Mouse (Mus musculus): ENCODE data around the gene Cacna1e. TPM values are rescaled to one million over a fixed set of nuclear protein-coding genes. Genes with fewer than 3 reads are reported as not detected.

The Cacna1e gene
- polyA plus RNA-seq, 1 experiment from 2014 or later: 1.8 TPM

DNA sequence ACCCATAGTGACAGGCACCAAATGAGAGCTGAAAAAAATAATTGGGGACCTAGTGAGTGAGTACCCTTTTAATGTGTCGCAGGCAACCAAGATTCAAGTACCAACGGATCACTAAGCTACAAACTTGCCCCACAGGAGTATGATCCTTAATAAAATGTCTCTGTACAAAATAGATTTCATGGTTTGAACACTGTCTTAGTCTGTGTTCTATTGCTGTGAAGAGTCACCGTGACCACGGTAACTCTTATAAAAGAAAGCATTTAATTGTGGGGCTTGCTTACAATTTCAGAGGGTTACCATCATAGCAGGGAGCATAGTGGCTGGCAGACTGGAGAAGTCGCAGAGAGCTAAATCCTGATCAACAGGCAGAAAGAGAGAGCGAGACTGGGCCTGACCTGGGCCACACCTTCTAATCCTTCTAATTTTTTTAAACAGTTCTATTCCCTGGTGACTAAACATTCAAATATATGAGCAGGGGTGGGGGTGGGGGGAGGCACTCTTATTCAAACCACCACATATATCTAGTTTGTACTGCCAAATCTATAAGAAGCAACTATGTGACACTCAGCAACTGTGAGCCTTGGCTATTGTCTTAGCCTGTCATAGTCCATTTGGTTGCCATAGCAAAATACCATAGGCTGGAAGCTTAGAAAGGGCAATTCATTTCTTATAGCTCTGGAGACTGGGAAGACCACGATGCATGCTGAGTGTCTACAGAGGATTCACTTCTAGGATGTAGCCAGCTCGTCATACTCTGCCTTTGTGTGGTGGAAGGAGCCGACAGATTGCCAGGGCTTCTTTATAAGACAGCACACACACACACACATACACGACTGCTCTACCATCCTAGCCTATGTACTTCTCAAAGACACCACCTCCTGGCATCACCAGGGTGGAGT lies 52.8 kb downstream of the Cacna1e start:
- Histone ChIP-seq H3K9ac (no peak overlapping the region), H3K4me2 (replicated peaks) (no peak overlapping the region), H3K4me1 (no peaks in the 10 kb centered on the region), H3K4me3 (no peak overlapping the region), H3K9me3 (no peaks in the 10 kb centered on the region), H3K36me3 (no peaks in the 10 kb centered on the region), H3K27me3 (0 out of 2 replicates have a peak, but pooled peaks cover under 1% of the 10 kb centered on the region), H3K27ac (no peak overlapping the region)
- no peak for ATAC-seq (ENCODE audit: insufficient number of reproducible peaks, insufficient read depth, low FRiP score, low TSS enrichment)
- 77% methylated on average over 10 of the region's 10 CpGs for WGBS

DNA sequence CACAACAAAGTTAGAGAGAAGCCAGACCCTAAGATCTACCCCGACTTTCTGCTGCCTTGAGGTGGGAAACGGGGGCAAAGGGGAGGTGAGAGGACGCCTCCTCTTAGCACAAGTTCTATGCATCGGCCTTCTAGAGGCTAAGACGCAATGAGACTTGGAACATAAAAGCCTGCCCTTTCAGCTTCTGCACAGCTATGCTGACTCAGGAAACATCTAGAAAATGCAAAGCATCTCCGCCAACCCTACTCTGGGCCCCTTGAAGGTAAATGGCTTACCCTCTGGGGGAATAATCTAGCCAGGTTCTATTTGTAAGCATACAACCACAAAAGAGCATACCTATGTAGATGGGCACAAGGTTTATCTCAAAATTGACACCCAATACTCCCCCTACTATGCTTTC lies 54.2 kb downstream of the Cacna1e start:
- H3K4me3 ChIP-seq: no peak overlapping the region
- no peak for ATAC-seq (ENCODE audit: insufficient number of reproducible peaks, insufficient read depth, low FRiP score, low TSS enrichment)
- H3K9ac ChIP-seq: no peak overlapping the region
- H3K9me3 ChIP-seq: no peaks in the 10 kb centered on the region
- 81% methylated on average over 6 of the region's 6 CpGs for WGBS
- H3K27me3 ChIP-seq: 0 out of 2 replicates have a peak, but pooled peaks cover 3% of the 10 kb centered on the region
- no peak overlapping the region for H3K4me2 ChIP-seq (replicated peaks)
- H3K36me3 ChIP-seq: no peaks in the 10 kb centered on the region
- H3K27ac ChIP-seq: no peak overlapping the region
- H3K4me1 ChIP-seq: no peaks in the 10 kb centered on the region

DNA sequence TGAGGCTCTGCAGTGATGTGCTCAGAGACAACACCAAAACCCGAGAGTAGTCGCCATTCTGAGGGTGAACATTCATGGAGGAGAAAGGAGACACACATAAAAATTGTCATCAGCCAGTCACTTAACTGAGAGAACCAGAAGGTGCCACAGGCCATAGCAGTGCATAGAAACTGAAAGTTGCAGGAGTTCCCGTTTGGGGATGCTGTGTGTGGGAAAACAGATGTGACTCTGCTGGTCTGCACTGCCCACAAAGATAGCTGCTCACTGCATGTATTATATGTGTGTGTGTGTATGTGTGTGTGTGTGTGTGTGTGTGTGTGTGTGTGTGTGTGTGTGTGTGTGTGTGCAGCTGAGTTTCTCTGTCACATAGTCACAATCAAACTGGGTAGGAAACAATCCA lies 61.2 kb downstream of the Cacna1e start:
- no peak for ATAC-seq (ENCODE audit: insufficient number of reproducible peaks, insufficient read depth, low FRiP score, low TSS enrichment)
- Histone ChIP-seq H3K27me3 (0 out of 2 replicates have a peak, but pooled peaks cover 3% of the 10 kb centered on the region), H3K9ac (no peak overlapping the region), H3K4me3 (no peak overlapping the region), H3K4me2 (replicated peaks) (no peak overlapping the region), H3K27ac (no peak overlapping the region), H3K9me3 (no peaks in the 10 kb centered on the region), H3K36me3 (no peaks in the 10 kb centered on the region), H3K4me1 (no peaks in the 10 kb centered on the region)
- WGBS: 78% methylated on average over 3 of the region's 3 CpGs

DNA sequence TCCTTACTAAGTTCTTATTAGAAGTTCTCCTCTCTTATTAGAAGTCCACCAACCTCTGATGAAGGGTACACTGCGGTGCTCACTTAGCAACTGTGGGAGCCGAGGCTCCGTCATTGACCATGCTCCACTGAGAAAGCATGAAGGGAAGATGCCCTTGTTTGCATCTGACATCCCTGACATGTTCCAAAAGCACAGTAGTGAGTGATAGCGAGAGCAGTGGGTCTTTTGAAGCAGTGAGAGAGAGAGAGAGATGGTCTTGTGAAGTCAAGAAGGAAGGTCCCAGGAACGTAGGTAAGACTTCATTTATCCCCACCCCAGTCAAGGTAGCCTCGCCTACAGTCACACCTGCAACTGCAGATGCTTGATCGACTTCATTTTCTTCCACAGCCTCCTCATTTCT lies 63.9 kb downstream of the Cacna1e start:
- ATAC-seq (ENCODE audit: insufficient number of reproducible peaks, insufficient read depth, low FRiP score, low TSS enrichment): no peak
- Histone ChIP-seq H3K4me1 (no peaks in the 10 kb centered on the region), H3K27me3 (no peaks in the 10 kb centered on the region), H3K4me3 (no peak overlapping the region), H3K36me3 (no peaks in the 10 kb centered on the region), H3K4me2 (replicated peaks) (no peak overlapping the region), H3K27ac (no peak overlapping the region), H3K9ac (no peak overlapping the region), H3K9me3 (no peaks in the 10 kb centered on the region)
- 91% methylated on average over 7 of the region's 7 CpGs for WGBS

- Histone ChIP-seq H3K36me3 (no peaks in the 10 kb centered on the region), H3K9ac (no peak overlapping the region), H3K4me1 (no peaks in the 10 kb centered on the region), H3K27me3 (no peaks in the 10 kb centered on the region), H3K4me3 (no peak overlapping the region), H3K27ac (no peak overlapping the region), H3K9me3 (no peaks in the 10 kb centered on the region), H3K4me2 (replicated peaks) (no peak overlapping the region)
- 86% methylated on average over 2 of the region's 2 CpGs for WGBS
- no peak for ATAC-seq (ENCODE audit: insufficient number of reproducible peaks, insufficient read depth, low FRiP score, low TSS enrichment)
Observed at GRCm38 (mm10) chr1:154819960-154820359, 64.3 kb downstream of the Cacna1e start.

DNA sequence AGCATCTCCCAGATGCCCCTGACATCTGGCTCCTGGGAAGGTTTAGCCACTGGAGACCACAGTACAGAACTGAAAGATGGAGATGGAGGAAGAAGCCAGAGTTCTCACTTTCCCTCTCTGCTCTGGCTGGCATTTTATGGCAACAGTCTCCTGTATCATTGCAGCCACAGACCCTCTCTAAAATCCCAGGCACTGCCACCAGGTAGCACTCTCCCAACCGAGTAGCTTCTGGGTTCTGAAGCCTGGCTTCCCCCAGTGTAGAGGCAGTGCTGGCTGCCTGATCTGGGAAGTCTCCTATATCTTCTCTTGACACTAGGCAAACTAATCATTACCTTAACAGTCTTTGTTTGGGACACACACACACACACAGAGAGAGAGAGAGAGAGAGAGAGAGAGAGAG lies 65.6 kb downstream of the Cacna1e start:
- WGBS: 33% methylated on average over 1 of the region's 1 CpGs
- H3K4me2 ChIP-seq (replicated peaks): no peak overlapping the region
- no peak overlapping the region for H3K27ac ChIP-seq
- H3K27me3 ChIP-seq: no peaks in the 10 kb centered on the region
- H3K4me1 ChIP-seq: no peaks in the 10 kb centered on the region
- H3K9me3 ChIP-seq: no peaks in the 10 kb centered on the region
- H3K9ac ChIP-seq: no peak overlapping the region
- H3K36me3 ChIP-seq: no peaks in the 10 kb centered on the region
- no peak overlapping the region for H3K4me3 ChIP-seq
- ATAC-seq (ENCODE audit: insufficient number of reproducible peaks, insufficient read depth, low FRiP score, low TSS enrichment): no peak

DNA sequence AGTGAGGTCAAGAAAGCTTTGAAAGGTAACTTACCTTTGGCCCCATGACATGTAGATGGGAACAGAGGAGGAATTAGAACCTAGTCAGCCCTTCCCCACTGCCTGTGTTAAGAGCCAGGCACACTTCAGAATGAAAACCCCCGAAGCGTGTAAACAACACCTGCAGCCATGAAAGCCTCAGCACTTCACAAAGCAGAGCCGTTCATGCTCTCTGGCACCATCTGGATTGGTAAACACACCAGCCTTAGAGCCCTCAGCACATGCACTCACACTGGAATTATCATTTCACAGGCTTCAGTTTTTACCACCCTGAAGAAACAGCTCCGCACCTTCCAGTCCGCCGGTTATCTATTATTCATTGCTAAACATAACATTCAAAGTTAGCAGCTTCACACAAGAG lies 67.5 kb downstream of the Cacna1e start:
- Histone ChIP-seq H3K9ac (no peak overlapping the region), H3K27ac (no peak overlapping the region), H3K27me3 (no peaks in the 10 kb centered on the region), H3K9me3 (no peaks in the 10 kb centered on the region), H3K4me3 (no peak overlapping the region), H3K4me1 (no peaks in the 10 kb centered on the region), H3K4me2 (replicated peaks) (no peak overlapping the region), H3K36me3 (no peaks in the 10 kb centered on the region)
- ATAC-seq (ENCODE audit: insufficient number of reproducible peaks, insufficient read depth, low FRiP score, low TSS enrichment): no peak
- WGBS: 86% methylated on average over 6 of the region's 6 CpGs

DNA sequence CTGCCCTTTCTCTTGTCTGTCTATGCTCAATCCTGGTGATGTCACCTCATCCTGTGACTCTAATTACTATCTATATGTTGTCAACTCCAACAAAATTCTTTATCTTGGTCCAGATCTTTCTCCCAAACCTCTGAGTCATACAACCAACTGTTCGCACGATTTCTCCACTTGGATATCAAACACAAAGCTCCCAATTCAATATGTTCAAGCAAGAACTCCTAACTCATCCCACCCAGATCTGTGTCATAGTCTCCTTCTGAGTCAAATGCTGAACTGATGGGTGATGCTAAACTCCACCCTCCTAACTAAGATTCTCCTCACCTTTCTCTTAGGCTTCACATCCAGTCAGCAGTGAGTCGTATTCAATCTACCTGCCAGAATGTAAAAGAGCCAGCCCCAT lies 68.0 kb downstream of the Cacna1e start:
- H3K4me1 ChIP-seq: no peaks in the 10 kb centered on the region
- no peak overlapping the region for H3K4me2 ChIP-seq (replicated peaks)
- no peak for ATAC-seq (ENCODE audit: insufficient number of reproducible peaks, insufficient read depth, low FRiP score, low TSS enrichment)
- H3K4me3 ChIP-seq: no peak overlapping the region
- WGBS: 91% methylated on average over 3 of the region's 3 CpGs
- no peaks in the 10 kb centered on the region for H3K9me3 ChIP-seq
- H3K27me3 ChIP-seq: no peaks in the 10 kb centered on the region
- H3K9ac ChIP-seq: no peak overlapping the region
- H3K27ac ChIP-seq: no peak overlapping the region
- H3K36me3 ChIP-seq: no peaks in the 10 kb centered on the region

GRCm38 (mm10) chr1:154805742-154806141 lies 78.6 kb downstream of the Cacna1e start:
- WGBS: 91% methylated on average over 1 of the region's 1 CpGs
- no peaks in the 10 kb centered on the region for H3K4me1 ChIP-seq
- no peak overlapping the region for H3K27ac ChIP-seq
- H3K36me3 ChIP-seq: no peaks in the 10 kb centered on the region
- no peak overlapping the region for H3K4me2 ChIP-seq (replicated peaks)
- no peak overlapping the region for H3K4me3 ChIP-seq
- no peaks in the 10 kb centered on the region for H3K27me3 ChIP-seq
- H3K9me3 ChIP-seq: no peaks in the 10 kb centered on the region
- H3K9ac ChIP-seq: no peak overlapping the region
- no peak for ATAC-seq (ENCODE audit: insufficient number of reproducible peaks, insufficient read depth, low FRiP score, low TSS enrichment)

DNA sequence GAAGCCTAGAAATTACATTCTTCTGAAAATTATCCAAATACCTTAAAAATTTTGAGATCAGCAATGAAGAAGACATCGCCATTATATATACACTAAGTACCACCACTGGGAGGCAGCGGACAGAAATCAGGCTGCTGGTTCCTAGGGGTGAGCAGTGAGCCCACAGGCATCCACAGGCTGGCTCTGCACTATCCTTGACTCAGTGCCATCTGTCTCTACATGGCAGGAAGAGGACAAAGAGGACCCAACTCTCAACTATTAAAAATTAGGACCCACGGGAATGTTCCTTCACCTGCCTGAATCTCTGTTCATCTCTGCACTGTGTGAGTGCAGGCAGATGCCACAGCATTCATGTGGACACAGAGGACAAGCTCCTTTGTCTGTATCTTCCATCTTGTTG lies 79.3 kb downstream of the Cacna1e start:
- no peaks in the 10 kb centered on the region for H3K9me3 ChIP-seq
- H3K4me3 ChIP-seq: no peak overlapping the region
- H3K27me3 ChIP-seq: no peaks in the 10 kb centered on the region
- H3K4me2 ChIP-seq (replicated peaks): no peak overlapping the region
- H3K27ac ChIP-seq: no peak overlapping the region
- WGBS: 90% methylated on average over 3 of the region's 3 CpGs
- no peak overlapping the region for H3K9ac ChIP-seq
- no peaks in the 10 kb centered on the region for H3K4me1 ChIP-seq
- ATAC-seq (ENCODE audit: insufficient number of reproducible peaks, insufficient read depth, low FRiP score, low TSS enrichment): no peak
- H3K36me3 ChIP-seq: no peaks in the 10 kb centered on the region

DNA sequence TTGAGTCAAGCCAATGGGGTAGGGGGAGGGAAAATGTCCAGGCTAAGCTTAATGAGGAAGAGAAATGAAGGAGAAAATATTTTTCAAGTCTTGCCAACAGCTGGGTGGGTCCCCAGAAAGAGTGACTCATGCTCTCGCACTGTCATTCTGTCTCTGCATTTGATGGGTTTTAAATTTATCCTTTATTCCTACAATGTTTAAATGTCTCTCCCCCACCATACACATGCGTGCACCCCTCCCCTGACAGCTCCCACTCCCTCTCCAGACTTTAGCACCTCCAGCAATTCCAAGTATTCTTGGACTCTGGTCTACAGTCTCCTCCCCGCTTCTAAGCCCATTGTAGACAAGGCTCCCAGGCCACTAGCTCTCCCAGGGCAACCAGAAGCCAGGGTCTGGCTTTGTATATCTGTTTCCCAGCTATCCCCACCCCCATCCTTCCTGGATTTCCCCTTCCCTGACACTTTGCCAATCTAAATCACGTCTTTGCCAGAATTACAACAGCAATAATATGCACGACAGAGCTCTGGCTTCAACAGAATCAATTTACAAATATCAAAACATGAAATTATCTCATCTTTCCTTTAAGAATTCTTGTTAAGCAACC lies 81.9 kb downstream of the Cacna1e start:
- WGBS: 80% methylated on average over 5 of the region's 5 CpGs
- no peaks in the 10 kb centered on the region for H3K4me1 ChIP-seq
- H3K4me3 ChIP-seq: no peak overlapping the region
- no peaks in the 10 kb centered on the region for H3K9me3 ChIP-seq
- no peak overlapping the region for H3K9ac ChIP-seq
- H3K27me3 ChIP-seq: no peaks in the 10 kb centered on the region
- H3K4me2 ChIP-seq (replicated peaks): no peak overlapping the region
- H3K27ac ChIP-seq: no peak overlapping the region
- no peak for ATAC-seq (ENCODE audit: insufficient number of reproducible peaks, insufficient read depth, low FRiP score, low TSS enrichment)
- H3K36me3 ChIP-seq: no peaks in the 10 kb centered on the region

DNA sequence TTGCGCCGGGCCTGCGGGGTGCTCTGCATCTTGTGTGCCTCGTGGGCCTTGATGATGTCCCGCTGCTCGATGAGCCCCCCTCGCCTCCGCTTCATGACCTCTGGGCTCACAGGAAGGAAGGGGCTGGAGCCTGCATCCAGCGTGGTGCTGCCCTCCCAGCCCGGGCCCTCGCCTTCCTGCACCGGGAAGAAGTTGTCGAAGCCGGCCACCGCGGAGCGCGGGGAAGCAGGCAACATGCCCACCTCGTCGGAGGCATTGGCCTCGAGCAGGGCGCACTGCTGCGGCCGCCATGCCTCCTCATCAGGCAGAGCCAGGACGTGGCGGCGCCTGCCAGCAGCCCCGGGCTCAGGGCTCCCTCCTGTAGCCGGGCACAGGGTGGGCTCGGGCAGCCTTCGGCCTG lies 85.0 kb downstream of the Cacna1e start:
- no peaks in the 10 kb centered on the region for H3K27me3 ChIP-seq
- H3K4me3 ChIP-seq: no peak overlapping the region
- ATAC-seq (ENCODE audit: insufficient number of reproducible peaks, insufficient read depth, low FRiP score, low TSS enrichment): no peak
- no peaks in the 10 kb centered on the region for H3K36me3 ChIP-seq
- no peak overlapping the region for H3K9ac ChIP-seq
- 76% methylated on average over 31 of the region's 31 CpGs for WGBS
- no peaks in the 10 kb centered on the region for H3K4me1 ChIP-seq
- no peak overlapping the region for H3K4me2 ChIP-seq (replicated peaks)
- H3K9me3 ChIP-seq: no peaks in the 10 kb centered on the region
- no peak overlapping the region for H3K27ac ChIP-seq

Data from embryonic facial prominence, embryonic 12.5 days (tissue).